Mouse (Mus musculus): ENCODE results near the gene Epas1. TPM values are rescaled to one million over a fixed set of nuclear protein-coding genes. Genes with fewer than 3 reads are reported as not detected.

Epas1 gene
- polyA plus RNA-seq, 1 experiment: 28.0 TPM

DNA sequence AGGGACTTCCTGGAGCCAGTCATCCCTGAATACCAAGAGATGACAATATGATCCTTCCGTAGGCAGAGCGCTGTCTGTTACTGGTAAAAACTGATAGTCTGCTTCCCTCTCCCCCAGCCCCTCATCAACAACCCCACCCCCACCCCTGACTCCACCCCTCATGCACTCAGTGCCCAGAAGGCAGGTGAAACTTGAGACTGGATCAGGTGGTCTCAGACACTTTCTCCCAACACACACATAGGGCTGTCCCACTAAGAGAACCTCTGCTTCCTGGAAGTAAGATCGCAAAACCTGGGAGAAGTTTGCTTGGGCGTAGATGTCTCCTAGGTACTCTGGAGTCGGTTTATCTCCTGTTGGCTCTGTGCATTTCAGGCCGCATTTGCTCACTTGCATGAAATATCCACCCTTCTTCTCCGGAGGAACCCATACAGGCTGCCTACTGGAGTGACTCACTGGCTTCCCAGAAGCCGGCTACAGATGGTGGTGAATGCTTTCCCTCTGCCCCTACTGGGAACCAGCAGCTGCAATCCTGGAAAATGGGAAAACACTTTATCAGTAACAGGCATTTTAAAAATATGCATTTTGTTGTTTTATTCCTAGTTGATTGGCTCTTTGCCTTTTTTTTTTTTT is 28.6 kb upstream of the Epas1 start:
- Histone ChIP-seq H3K4me1 (ENCODE audit: control insufficient read depth, insufficient read depth, low read length) (no peaks in the 10 kb centered on the region), H3K4me3 (replicated peaks; ENCODE audit: control insufficient read depth, low read depth, low read length) (no peak overlapping the region), H3K27ac (ENCODE audit: control insufficient read depth, insufficient read depth, low read depth, low read length, poor library complexity) (no peak overlapping the region)
- TF ChIP-seq POLR2A (IDR thresholded peaks at IDR 0.05; ENCODE audit: borderline replicate concordance, control insufficient read depth, low read depth, low read length) (no peak), CTCF (IDR thresholded peaks at IDR 0.05; ENCODE audit: control insufficient read depth, insufficient read depth, low read length) (no peak)
- 83% methylated on average over 8 of the region's 8 CpGs for WGBS

GRCm38 (mm10) chr17:86726480-86726879 is 27.0 kb upstream of the Epas1 start:
- 80% methylated on average over 7 of the region's 7 CpGs for WGBS
- TF ChIP-seq CTCF (IDR thresholded peaks at IDR 0.05; ENCODE audit: control insufficient read depth, insufficient read depth, low read length): no peak
- TF ChIP-seq POLR2A (IDR thresholded peaks at IDR 0.05; ENCODE audit: borderline replicate concordance, control insufficient read depth, low read depth, low read length): no peak
- Histone ChIP-seq H3K27ac (ENCODE audit: control insufficient read depth, insufficient read depth, low read depth, low read length, poor library complexity) (no peak overlapping the region), H3K4me1 (ENCODE audit: control insufficient read depth, insufficient read depth, low read length) (no peaks in the 10 kb centered on the region), H3K4me3 (replicated peaks; ENCODE audit: control insufficient read depth, low read depth, low read length) (no peak overlapping the region)

DNA sequence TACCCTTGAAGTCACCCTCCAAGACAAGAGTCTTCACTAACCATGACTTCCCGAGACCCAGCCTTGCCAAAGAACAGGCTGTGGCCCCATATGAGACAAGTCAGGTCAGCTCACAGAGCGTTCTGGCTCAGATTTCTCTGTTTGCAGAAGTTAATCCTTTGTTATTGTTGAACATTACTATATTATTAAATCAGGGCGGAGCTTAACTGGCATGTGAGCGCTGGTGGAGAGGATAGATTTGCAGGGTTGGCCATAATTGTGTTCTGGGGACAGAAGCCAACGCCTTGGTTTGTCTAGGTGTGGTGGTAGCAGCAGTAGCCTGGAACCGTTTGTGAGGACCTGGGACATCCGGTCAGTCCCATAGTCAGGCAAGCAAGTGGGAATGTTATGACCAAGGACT is 26.5 kb upstream of the Epas1 start:
- H3K27ac ChIP-seq (ENCODE audit: control insufficient read depth, insufficient read depth, low read depth, low read length, poor library complexity): no peak overlapping the region
- WGBS: 75% methylated on average over 7 of the region's 7 CpGs
- no peak for TF ChIP-seq POLR2A (IDR thresholded peaks at IDR 0.05; ENCODE audit: borderline replicate concordance, control insufficient read depth, low read depth, low read length)
- TF ChIP-seq CTCF (IDR thresholded peaks at IDR 0.05; ENCODE audit: control insufficient read depth, insufficient read depth, low read length): no peak
- H3K4me3 ChIP-seq (replicated peaks; ENCODE audit: control insufficient read depth, low read depth, low read length): no peak overlapping the region
- H3K4me1 ChIP-seq (ENCODE audit: control insufficient read depth, insufficient read depth, low read length): no peaks in the 10 kb centered on the region

DNA sequence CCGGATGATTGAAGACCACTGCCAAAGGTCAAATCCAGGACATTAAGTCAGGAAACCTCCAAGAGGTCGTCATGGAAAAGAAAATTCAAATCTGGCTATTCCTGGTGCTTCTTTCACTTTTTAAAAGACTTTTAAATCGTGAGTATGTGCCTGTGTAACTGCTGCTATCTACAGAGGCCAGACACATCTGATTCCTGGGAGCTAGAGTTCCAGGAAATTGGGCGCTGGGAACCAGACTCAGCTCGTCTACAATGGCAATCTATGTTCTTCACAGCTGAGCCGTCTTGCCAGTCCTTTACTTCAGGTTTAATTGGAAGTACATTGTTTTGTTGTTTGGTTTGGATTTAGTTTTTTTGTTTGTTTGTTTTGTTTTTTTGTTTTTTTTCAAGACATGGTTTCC is 22.2 kb upstream of the Epas1 start:
- TF ChIP-seq POLR2A (IDR thresholded peaks at IDR 0.05; ENCODE audit: borderline replicate concordance, control insufficient read depth, low read depth, low read length) (no peak), CTCF (IDR thresholded peaks at IDR 0.05; ENCODE audit: control insufficient read depth, insufficient read depth, low read length) (no peak)
- Histone ChIP-seq H3K4me1 (ENCODE audit: control insufficient read depth, insufficient read depth, low read length) (peaks cover 2% of the 10 kb centered on the region; the same call in 1 of the 2 replicates), H3K4me3 (replicated peaks; ENCODE audit: control insufficient read depth, low read depth, low read length) (no peak overlapping the region), H3K27ac (ENCODE audit: control insufficient read depth, insufficient read depth, low read depth, low read length, poor library complexity) (no peak overlapping the region)
- WGBS: 75% methylated on average over 6 of the region's 6 CpGs

DNA sequence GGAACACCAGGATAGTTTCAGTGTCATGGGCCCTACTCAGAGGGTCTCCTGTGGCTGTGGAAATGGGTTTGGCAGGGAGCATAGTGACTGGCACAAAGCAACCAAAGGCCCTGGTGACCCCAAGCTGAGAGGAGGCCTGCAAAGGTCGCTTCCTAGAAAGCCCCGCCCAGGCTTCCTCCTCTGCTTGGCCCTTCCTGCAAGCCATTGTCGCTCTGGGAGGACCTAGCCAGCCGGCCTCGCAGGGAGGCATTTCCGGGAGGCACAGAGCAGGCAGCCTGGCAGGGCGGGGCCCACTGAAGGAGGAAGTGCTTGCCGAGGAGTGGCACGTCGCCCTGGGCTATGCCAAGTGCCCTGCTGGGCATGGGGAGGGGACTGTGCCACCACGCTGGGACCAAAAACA is 21.5 kb upstream of the Epas1 start:
- no peak for TF ChIP-seq POLR2A (IDR thresholded peaks at IDR 0.05; ENCODE audit: borderline replicate concordance, control insufficient read depth, low read depth, low read length)
- no peak for TF ChIP-seq CTCF (IDR thresholded peaks at IDR 0.05; ENCODE audit: control insufficient read depth, insufficient read depth, low read length)
- no peak overlapping the region for H3K4me3 ChIP-seq (replicated peaks; ENCODE audit: control insufficient read depth, low read depth, low read length)
- peaks cover 2% of the 10 kb centered on the region; the same call in 1 of the 2 replicates for H3K4me1 ChIP-seq (ENCODE audit: control insufficient read depth, insufficient read depth, low read length)
- no peak overlapping the region for H3K27ac ChIP-seq (ENCODE audit: control insufficient read depth, insufficient read depth, low read depth, low read length, poor library complexity)
- 1% methylated on average over 11 of the region's 11 CpGs for WGBS

DNA sequence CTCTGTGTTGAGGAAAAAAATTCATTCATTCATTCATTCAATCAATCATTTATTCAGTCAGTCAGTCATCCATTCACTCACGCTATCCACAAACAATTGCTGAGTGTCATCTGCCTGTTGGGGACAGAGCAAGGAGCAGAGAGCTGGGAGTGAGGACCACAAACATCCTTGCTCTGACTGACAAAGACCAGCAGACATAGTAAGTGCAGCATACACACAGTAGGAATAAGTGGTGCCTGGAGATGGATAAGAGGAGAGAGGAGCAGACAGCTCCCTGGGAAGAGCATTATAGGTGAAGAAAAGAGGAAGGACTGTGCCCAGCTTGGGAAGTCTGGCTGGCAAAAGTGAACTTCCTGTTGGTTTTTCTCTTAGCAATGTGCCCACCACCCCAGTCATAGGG is 21.0 kb upstream of the Epas1 start:
- 53% methylated on average over 1 of the region's 1 CpGs for WGBS
- no peak overlapping the region for H3K27ac ChIP-seq (ENCODE audit: control insufficient read depth, insufficient read depth, low read depth, low read length, poor library complexity)
- H3K4me3 ChIP-seq (replicated peaks; ENCODE audit: control insufficient read depth, low read depth, low read length): no peak overlapping the region
- H3K4me1 ChIP-seq (ENCODE audit: control insufficient read depth, insufficient read depth, low read length): peaks cover 2% of the 10 kb centered on the region; the same call in 1 of the 2 replicates
- TF ChIP-seq CTCF (IDR thresholded peaks at IDR 0.05; ENCODE audit: control insufficient read depth, insufficient read depth, low read length) (no peak), POLR2A (IDR thresholded peaks at IDR 0.05; ENCODE audit: borderline replicate concordance, control insufficient read depth, low read depth, low read length) (no peak)

DNA sequence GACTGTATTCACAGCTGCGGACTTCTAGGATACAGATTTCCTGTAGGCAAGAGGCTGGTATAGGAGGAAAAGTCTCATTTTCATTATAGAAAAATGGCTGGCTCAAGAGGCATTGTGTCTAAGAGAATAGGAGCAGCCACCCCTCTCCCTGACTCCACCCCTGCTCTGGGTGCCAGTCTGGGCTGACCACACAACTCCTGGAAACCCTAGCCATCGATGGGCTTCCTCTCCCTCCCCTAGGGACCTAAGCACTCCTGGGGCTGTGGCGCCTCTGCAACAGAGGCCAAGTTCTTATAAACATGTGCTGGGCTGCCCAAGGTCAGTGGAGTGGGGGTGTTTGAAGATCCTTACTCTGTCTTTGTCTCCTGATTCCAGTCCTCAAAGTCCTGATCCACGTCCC is 19.9 kb upstream of the Epas1 start:
- TF ChIP-seq POLR2A (IDR thresholded peaks at IDR 0.05; ENCODE audit: borderline replicate concordance, control insufficient read depth, low read depth, low read length) (no peak), CTCF (IDR thresholded peaks at IDR 0.05; ENCODE audit: control insufficient read depth, insufficient read depth, low read length) (no peak)
- Histone ChIP-seq H3K27ac (ENCODE audit: control insufficient read depth, insufficient read depth, low read depth, low read length, poor library complexity) (no peak overlapping the region), H3K4me3 (replicated peaks; ENCODE audit: control insufficient read depth, low read depth, low read length) (no peak overlapping the region), H3K4me1 (ENCODE audit: control insufficient read depth, insufficient read depth, low read length) (peaks cover 2% of the 10 kb centered on the region; the same call in 1 of the 2 replicates)
- 52% methylated on average over 4 of the region's 4 CpGs for WGBS

- Histone ChIP-seq H3K4me3 (replicated peaks; ENCODE audit: control insufficient read depth, low read depth, low read length) (no peak overlapping the region), H3K27ac (ENCODE audit: control insufficient read depth, insufficient read depth, low read depth, low read length, poor library complexity) (no peak overlapping the region), H3K4me1 (ENCODE audit: control insufficient read depth, insufficient read depth, low read length) (no peaks in the 10 kb centered on the region)
- no peak for TF ChIP-seq POLR2A (IDR thresholded peaks at IDR 0.05; ENCODE audit: borderline replicate concordance, control insufficient read depth, low read depth, low read length)
- no peak for TF ChIP-seq CTCF (IDR thresholded peaks at IDR 0.05; ENCODE audit: control insufficient read depth, insufficient read depth, low read length)
- WGBS: 80% methylated on average over 6 of the region's 6 CpGs
Observed at GRCm38 (mm10) chr17:86738477-86738876, 15.0 kb upstream of the Epas1 start.

Measured in bone marrow, adult 2 months (tissue).